ENCODE assay signal across 13 mouse cellular contexts in genomic region chr5:140223070-140224053, GRCm38 (mm10).
DNase-seq lines count a peak whose midpoint lies in the region; ATAC-seq and TF ChIP-seq lines count a peak whose summit lies in the region.
"Had no signal": no experiment of that assay in that cellular context is flagged by ENCODE, and none has a peak within 500 bp of the region (broad histone marks: within the 10 kb centered on the region; RNA-seq: fewer than 3 reads in every experiment).

No protein-coding gene starts in this region.

- no peaks in the 10 kb centered on the region for H3K27me3 ChIP-seq in kidney, postnatal 0 days (ENCODE audit: insufficient read depth, low read length)
- H3K27me3 ChIP-seq in embryonic facial prominence, embryonic 10.5 days (replicated peaks; ENCODE audit: low read depth, poor library complexity, severe bottlenecking): no peaks in the 10 kb centered on the region
- no peaks in the 10 kb centered on the region for H3K27me3 ChIP-seq in forebrain, postnatal 0 days (ENCODE audit: insufficient read depth, low read length)
- no peaks in the 10 kb centered on the region for H3K27me3 ChIP-seq in midbrain, embryonic 15.5 days (replicated peaks)
- no peaks in the 10 kb centered on the region for H3K27me3 ChIP-seq in stomach, postnatal 0 days (ENCODE audit: control insufficient read depth, insufficient read depth, low read length)
- H3K27me3 ChIP-seq in cerebellum, adult 2 months (ENCODE audit: control insufficient read depth, insufficient read depth, low read length): no peaks in the 10 kb centered on the region

- no peak overlapping the region for H3K4me3 ChIP-seq in kidney, postnatal 0 days (replicated peaks; ENCODE audit: low read depth, low read length)
- H3K4me3 ChIP-seq in embryonic facial prominence, embryonic 10.5 days: no peak overlapping the region
- H3K4me3 ChIP-seq in forebrain, postnatal 0 days (ENCODE audit: low read depth, low read length): no peak overlapping the region
- no peak overlapping the region for H3K4me3 ChIP-seq in midbrain, embryonic 15.5 days
- H3K4me3 ChIP-seq in stomach, postnatal 0 days (ENCODE audit: low read depth, low read length): no peak overlapping the region
- no peak overlapping the region for H3K4me3 ChIP-seq in cerebellum, adult 2 months (replicated peaks; ENCODE audit: insufficient read depth, low read depth, low read length)
- H3K4me3 ChIP-seq: gastrocnemius, adult 2 months had no signal

- WGBS in kidney, postnatal 0 days: 74% methylated on average over 20 of the region's 20 CpGs
- 39% methylated on average over 20 of the region's 20 CpGs for WGBS in embryonic facial prominence, embryonic 10.5 days
- 22% methylated on average over 20 of the region's 20 CpGs for WGBS in forebrain, postnatal 0 days
- 20% methylated on average over 20 of the region's 20 CpGs for WGBS in midbrain, embryonic 15.5 days
- 80% methylated on average over 20 of the region's 20 CpGs for WGBS in stomach, postnatal 0 days
- WGBS in cerebellum, adult 2 months: 62% methylated on average over 20 of the region's 20 CpGs

- peak overlapping the region; percentile 42; the same call in 1 of the 2 replicates for H3K27ac ChIP-seq in kidney, postnatal 0 days
- H3K27ac ChIP-seq in embryonic facial prominence, embryonic 10.5 days (replicated peaks): peak overlapping the region; percentile 76
- H3K27ac ChIP-seq in forebrain, postnatal 0 days (ENCODE audit: low read depth, low read length): no peak overlapping the region
- H3K27ac ChIP-seq in midbrain, embryonic 15.5 days: peak overlapping the region; percentile 20; the same call in 1 of the 2 replicates
- H3K27ac ChIP-seq in stomach, postnatal 0 days (replicated peaks): no peak overlapping the region
- no peak overlapping the region for H3K27ac ChIP-seq in cerebellum, adult 2 months (ENCODE audit: insufficient read depth, low read length)
- H3K27ac ChIP-seq: gastrocnemius, adult 2 months had no signal

- no peak for TF ChIP-seq EP300 in stomach, postnatal 0 days (optimal IDR thresholded peaks at IDR 0.05)

- H3K9me3 ChIP-seq in kidney, postnatal 0 days (replicated peaks; ENCODE audit: low read length): no peaks in the 10 kb centered on the region
- no peaks in the 10 kb centered on the region for H3K9me3 ChIP-seq in embryonic facial prominence, embryonic 10.5 days
- H3K9me3 ChIP-seq in forebrain, postnatal 0 days (ENCODE audit: low read length): no peaks in the 10 kb centered on the region
- no peaks in the 10 kb centered on the region for H3K9me3 ChIP-seq in midbrain, embryonic 15.5 days
- H3K9me3 ChIP-seq in stomach, postnatal 0 days (ENCODE audit: control insufficient read depth, low read length): no peaks in the 10 kb centered on the region

- no peaks in the 10 kb centered on the region for H3K4me1 ChIP-seq in kidney, postnatal 0 days (replicated peaks; ENCODE audit: insufficient read depth, low read length)
- peaks cover 37% of the 10 kb centered on the region for H3K4me1 ChIP-seq in embryonic facial prominence, embryonic 10.5 days
- H3K4me1 ChIP-seq in forebrain, postnatal 0 days (ENCODE audit: insufficient read depth): no peaks in the 10 kb centered on the region
- peaks cover 14% of the 10 kb centered on the region for H3K4me1 ChIP-seq in midbrain, embryonic 15.5 days
- no peaks in the 10 kb centered on the region for H3K4me1 ChIP-seq in stomach, postnatal 0 days (replicated peaks; ENCODE audit: control insufficient read depth, insufficient read depth)
- H3K4me1 ChIP-seq in cerebellum, adult 2 months (ENCODE audit: control insufficient read depth, insufficient read depth, low read length): peaks cover 6% of the 10 kb centered on the region

- TF ChIP-seq POLR2A in cerebellum, adult 2 months (IDR thresholded peaks at IDR 0.05; ENCODE audit: borderline replicate concordance, insufficient read depth, low read length): no peak

- no peak for TF ChIP-seq CTCF in kidney, postnatal 0 days (IDR thresholded peaks at IDR 0.05; ENCODE audit: low read depth)
- TF ChIP-seq CTCF in forebrain, postnatal 0 days (IDR thresholded peaks at IDR 0.05; ENCODE audit: low read depth): no peak
- no peak for TF ChIP-seq CTCF in stomach, postnatal 0 days (IDR thresholded peaks at IDR 0.05; ENCODE audit: low read depth)
- TF ChIP-seq CTCF in cerebellum, adult 2 months (IDR thresholded peaks at IDR 0.05; ENCODE audit: borderline replicate concordance, insufficient read depth, low read depth, low read length): no peak

- no peaks in the 10 kb centered on the region for H3K36me3 ChIP-seq in kidney, postnatal 0 days (ENCODE audit: insufficient read depth, low read length)
- H3K36me3 ChIP-seq in embryonic facial prominence, embryonic 10.5 days (replicated peaks): peaks cover 8% of the 10 kb centered on the region
- no peaks in the 10 kb centered on the region for H3K36me3 ChIP-seq in forebrain, postnatal 0 days (ENCODE audit: insufficient read depth)
- no peaks in the 10 kb centered on the region for H3K36me3 ChIP-seq in midbrain, embryonic 15.5 days (replicated peaks)
- no peaks in the 10 kb centered on the region for H3K36me3 ChIP-seq in stomach, postnatal 0 days (ENCODE audit: control insufficient read depth, insufficient read depth, low read length)

- no peak overlapping the region for H3K4me2 ChIP-seq in kidney, postnatal 0 days (ENCODE audit: low read length)
- no peak overlapping the region for H3K4me2 ChIP-seq in forebrain, postnatal 0 days (ENCODE audit: low read depth)
- no peak overlapping the region for H3K4me2 ChIP-seq in midbrain, embryonic 15.5 days
- H3K4me2 ChIP-seq in stomach, postnatal 0 days (replicated peaks; ENCODE audit: low read depth): no peak overlapping the region
- H3K4me2 ChIP-seq: lung, embryonic 14.5 days had no signal

- no peak for ATAC-seq in kidney, postnatal 0 days (replicated peaks; ENCODE audit: low FRiP score, low read depth)
- peak; percentile 32; the same call in 1 of the 2 replicates for ATAC-seq in forebrain, postnatal 0 days
- ATAC-seq in midbrain, embryonic 15.5 days (replicated peaks): no peak
- no peak for ATAC-seq in erythroblast, adult 5-6 weeks (replicated peaks; ENCODE audit: low FRiP score, poor library complexity, severe bottlenecking)
- ATAC-seq in stomach, postnatal 0 days (ENCODE audit: low FRiP score, low TSS enrichment): no peak

- no peak for DNase-seq in kidney, postnatal 0 days (ENCODE audit: low spot score)
- no peak for DNase-seq in kidney, postnatal 36 days
- DNase-seq in embryonic facial prominence, embryonic 10.5 days (ENCODE audit: low spot score): peak; percentile 16
- DNase-seq in forebrain, postnatal 0 days: peak; percentile 35
- no peak for DNase-seq in stomach, postnatal 0 days (ENCODE audit: low spot score)
- DNase-seq in cerebellum, adult 2 months: no peak
- DNase-seq: B cell, adult 2 months; gastrocnemius, adult 2 months; kidney, postnatal 14 days; lung, embryonic 14.5 days; thymus, postnatal 14 days had no signal

- H3K9ac ChIP-seq in kidney, postnatal 0 days (ENCODE audit: low read depth, low read length): no peak overlapping the region
- no peak overlapping the region for H3K9ac ChIP-seq in forebrain, postnatal 0 days
- H3K9ac ChIP-seq in midbrain, embryonic 15.5 days: no peak overlapping the region
- H3K9ac ChIP-seq in stomach, postnatal 0 days (ENCODE audit: low read length): no peak overlapping the region
- H3K9ac ChIP-seq: lung, embryonic 14.5 days had no signal

Comparison
In these comparisons a context has a peak if more than half of its experiments do, and no peak if none do; other contexts are left out.
1. DNase-seq: peak in embryonic facial prominence, embryonic 10.5 days (single experiment) and forebrain, postnatal 0 days (single experiment); none in kidney, postnatal 0 days (single experiment), kidney, postnatal 36 days (0 of 2), stomach, postnatal 0 days (single experiment) and cerebellum, adult 2 months (0 of 2).
2. H3K27ac ChIP-seq: peak in kidney, postnatal 0 days (single experiment), embryonic facial prominence, embryonic 10.5 days (single experiment) and midbrain, embryonic 15.5 days (single experiment); none in forebrain, postnatal 0 days (single experiment), stomach, postnatal 0 days (single experiment) and cerebellum, adult 2 months (single experiment).